Mouse (Mus musculus) limb, embryonic 14.5 days (tissue): ENCODE data around the gene 9930022D16Rik. TPM values are rescaled to one million over a fixed set of nuclear protein-coding genes. Genes with fewer than 3 reads are reported as not detected.

Experiments used
- ATAC-seq: fragments of 200-750 bp; cut with Nextera tagmentation; 2 replicates; pipeline ENCODE4 v1.8.0; 2017; ENCODE audit warnings: low read depth, moderate number of reproducible peaks, moderate TSS enrichment; ENCODE audit not compliant: low FRiP score
- DNase-seq: peaks from one replicate; pipeline ENCODE4 v3.0.0-alpha.2; 2015; ENCODE audit warnings: low spot score
- H3K27ac ChIP-seq: fragments of 300-500 bp; sonication (generic); replicated peaks from 2 replicates; pipeline ENCODE4 v1.5.1; 2014; ENCODE audit warnings: low read depth, mild to moderate bottlenecking, low read length, moderate library complexity, mixed read lengths
- H3K27me3 ChIP-seq: fragments of 300-500 bp; sonication (generic); 2 replicates; pipeline ENCODE4 v1.6.1; 2014; ENCODE audit warnings: low read length, mixed read lengths; ENCODE audit not compliant: control insufficient read depth, insufficient read depth
- H3K36me3 ChIP-seq: fragments of 300-500 bp; sonication (generic); 2 replicates; pipeline ENCODE4 v1.6.1; 2014; ENCODE audit warnings: mild to moderate bottlenecking, low read length, moderate library complexity, mixed read lengths; ENCODE audit not compliant: control insufficient read depth, insufficient read depth
- H3K4me1 ChIP-seq: fragments of 300-500 bp; sonication (generic); 2 replicates; pipeline ENCODE4 v1.6.1; 2014; ENCODE audit warnings: antibody characterized with exemption, low read length, mixed read lengths; ENCODE audit not compliant: control insufficient read depth, insufficient read depth
- H3K4me2 ChIP-seq: fragments of 300-500 bp; sonication (generic); replicated peaks from 2 replicates; pipeline ENCODE4 v1.6.1; 2014; ENCODE audit warnings: low read depth, mild to moderate bottlenecking, low read length, moderate library complexity; ENCODE audit not compliant: severe bottlenecking
- H3K4me3 ChIP-seq: fragments of 300-500 bp; sonication (generic); replicated peaks from 2 replicates; pipeline ENCODE4 v1.5.1; 2014; ENCODE audit warnings: low read length
- H3K9ac ChIP-seq: fragments of 300-500 bp; sonication (generic); 2 replicates; pipeline ENCODE4 v1.6.1; 2014; ENCODE audit warnings: mild to moderate bottlenecking, low read depth, low read length, moderate library complexity; ENCODE audit not compliant: severe bottlenecking
- H3K9me3 ChIP-seq: fragments of 300-500 bp; sonication (generic); 2 replicates; pipeline ENCODE4 v1.6.1; 2016; ENCODE audit warnings: low read length; ENCODE audit not compliant: control insufficient read depth
- POLR2A ChIP-seq: fragments of 200-500 bp; IDR thresholded peaks from 2 replicates; pipeline ENCODE4 v1.8.0; 2012; ENCODE audit warnings: inconsistent platforms, mild to moderate bottlenecking, moderate library complexity, borderline replicate concordance; ENCODE audit not compliant: insufficient read depth, insufficient read length; ENCODE audit errors: extremely low read depth
- WGBS: fragments of 180-500 bp; shearing (Covaris S2); extraction: QIAGEN DNeasy Blood & Tissue Kit; methylation state at CpG from one replicate; pipeline ENCODE4 v1.1.7; 2014; 5-methylcytosine and 5-hydroxymethylcytosine counted together
- polyA plus RNA-seq, 2 experiments: library from polyadenylated mRNA; depleted of rRNA in 1 of 2; stranded (reverse) in 1 of 2; unstranded in 1 of 2; fragments of >200 nt; fragmentation: Nextera tagmentation in 1 of 2; extraction: Ambion mirVana in 1 of 2; gene quantifications; 2 replicates each; pipeline versions ENCODE4 v1.2.1 to v1.2.3; 2012 to 2014

9930022D16Rik gene
- polyA plus RNA-seq, 2 experiments = not detected

GRCm38 (mm10) chr11:109394758-109395157 lies 19.0 kb upstream of the 9930022D16Rik start:
- Histone ChIP-seq H3K27ac (no peak overlapping the region), H3K4me1 (no peaks in the 10 kb centered on the region), H3K4me2 (no peak overlapping the region), H3K9me3 (no peaks in the 10 kb centered on the region), H3K27me3 (no peaks in the 10 kb centered on the region), H3K4me3 (no peak overlapping the region), H3K9ac (no peak overlapping the region), H3K36me3 (peaks cover 51% of the 10 kb centered on the region)
- TF ChIP-seq POLR2A = no peak
- DNase-seq (no peak), ATAC-seq (no peak)
- 89% methylated on average over 9 of the region's 9 CpGs for WGBS

GRCm38 (mm10) chr11:109395291-109395690 lies 18.4 kb upstream of the 9930022D16Rik start:
- Histone ChIP-seq H3K27me3 (no peaks in the 10 kb centered on the region), H3K4me3 (no peak overlapping the region), H3K4me2 (no peak overlapping the region), H3K36me3 (peaks cover 51% of the 10 kb centered on the region), H3K9me3 (no peaks in the 10 kb centered on the region), H3K4me1 (no peaks in the 10 kb centered on the region), H3K9ac (no peak overlapping the region), H3K27ac (no peak overlapping the region)
- ATAC-seq (no peak), DNase-seq (no peak)
- TF ChIP-seq POLR2A = no peak
- 93% methylated on average over 9 of the region's 9 CpGs for WGBS

- no peak overlapping the region for H3K4me3 ChIP-seq
- H3K4me2 ChIP-seq = no peak overlapping the region
- H3K4me1 ChIP-seq = no peaks in the 10 kb centered on the region; the same call in 1 of the 2 replicates
- H3K9ac ChIP-seq = no peak overlapping the region
- H3K27me3 ChIP-seq = no peaks in the 10 kb centered on the region
- H3K9me3 ChIP-seq = no peaks in the 10 kb centered on the region
- 92% methylated on average over 5 of the region's 5 CpGs for WGBS
- no peak overlapping the region for H3K27ac ChIP-seq
- DNase-seq (no peak), ATAC-seq (no peak)
- TF ChIP-seq POLR2A = no peak
- no peaks in the 10 kb centered on the region for H3K36me3 ChIP-seq
Observed at GRCm38 (mm10) chr11:109406431-109406830, 7.3 kb upstream of the 9930022D16Rik start.

GRCm38 (mm10) chr11:109410197-109410980 lies 3.3 kb upstream of the 9930022D16Rik start:
- no peaks in the 10 kb centered on the region for H3K36me3 ChIP-seq
- no peak overlapping the region for H3K4me2 ChIP-seq
- ATAC-seq (no peak), DNase-seq (no peak)
- 89% methylated on average over 15 of the region's 15 CpGs for WGBS
- no peak overlapping the region for H3K9ac ChIP-seq
- TF ChIP-seq POLR2A = no peak
- no peak overlapping the region for H3K4me3 ChIP-seq
- no peak overlapping the region for H3K27ac ChIP-seq
- H3K9me3 ChIP-seq = no peaks in the 10 kb centered on the region
- no peaks in the 10 kb centered on the region for H3K4me1 ChIP-seq
- no peaks in the 10 kb centered on the region for H3K27me3 ChIP-seq

- Histone ChIP-seq H3K9ac (no peak overlapping the region), H3K9me3 (no peaks in the 10 kb centered on the region), H3K4me1 (no peaks in the 10 kb centered on the region), H3K36me3 (no peaks in the 10 kb centered on the region), H3K27ac (no peak overlapping the region), H3K27me3 (no peaks in the 10 kb centered on the region), H3K4me2 (no peak overlapping the region), H3K4me3 (no peak overlapping the region)
- DNase-seq (no peak), ATAC-seq (no peak)
- 84% methylated on average over 5 of the region's 5 CpGs for WGBS
- no peak for TF ChIP-seq POLR2A
Observed at GRCm38 (mm10) chr11:109414802-109415201, 1.1 kb downstream of the 9930022D16Rik start.
